Mouse (Mus musculus) thymus, postnatal 14 days (tissue): ENCODE data around the gene Acot13.
A peak's percentile ranks its signal among the peaks of the same experiment; 100 is the strongest.
"Not testable (repeated sequence)": the region's sequence is repeated elsewhere in the genome, so short reads cannot be mapped to it uniquely, and the experiment has no call there.

ENCODE experiments used
- DNase-seq: peaks from one replicate; pipeline ENCODE4 v3.0.0; 2021

Gene Acot13

GRCm38 (mm10) chr13:24778706-24779380 lies 52.5 kb downstream of the Acot13 start:
- peak; percentile 33 for DNase-seq

- no peak for DNase-seq
These were observed 53.3 kb downstream of the Acot13 start for GRCm38 (mm10) chr13:24778026-24778425.

GRCm38 (mm10) chr13:24776146-24776844 lies 55.0 kb downstream of the Acot13 start:
- peak; percentile 73 for DNase-seq

- DNase-seq: not testable (repeated sequence)
These were observed 59.9 kb downstream of the Acot13 start for GRCm38 (mm10) chr13:24771482-24771881.
